Mouse (Mus musculus) urinary bladder, postnatal 4 days (tissue): ENCODE measurements around the gene Srsf1.

Source experiments
- DNase-seq, 2 experiments: peaks; one replicate each; pipeline ENCODE4 v3.0.0; 2021 to 2022; ENCODE audit warnings: low spot score in 2 of 2

The Srsf1 gene

DNA sequence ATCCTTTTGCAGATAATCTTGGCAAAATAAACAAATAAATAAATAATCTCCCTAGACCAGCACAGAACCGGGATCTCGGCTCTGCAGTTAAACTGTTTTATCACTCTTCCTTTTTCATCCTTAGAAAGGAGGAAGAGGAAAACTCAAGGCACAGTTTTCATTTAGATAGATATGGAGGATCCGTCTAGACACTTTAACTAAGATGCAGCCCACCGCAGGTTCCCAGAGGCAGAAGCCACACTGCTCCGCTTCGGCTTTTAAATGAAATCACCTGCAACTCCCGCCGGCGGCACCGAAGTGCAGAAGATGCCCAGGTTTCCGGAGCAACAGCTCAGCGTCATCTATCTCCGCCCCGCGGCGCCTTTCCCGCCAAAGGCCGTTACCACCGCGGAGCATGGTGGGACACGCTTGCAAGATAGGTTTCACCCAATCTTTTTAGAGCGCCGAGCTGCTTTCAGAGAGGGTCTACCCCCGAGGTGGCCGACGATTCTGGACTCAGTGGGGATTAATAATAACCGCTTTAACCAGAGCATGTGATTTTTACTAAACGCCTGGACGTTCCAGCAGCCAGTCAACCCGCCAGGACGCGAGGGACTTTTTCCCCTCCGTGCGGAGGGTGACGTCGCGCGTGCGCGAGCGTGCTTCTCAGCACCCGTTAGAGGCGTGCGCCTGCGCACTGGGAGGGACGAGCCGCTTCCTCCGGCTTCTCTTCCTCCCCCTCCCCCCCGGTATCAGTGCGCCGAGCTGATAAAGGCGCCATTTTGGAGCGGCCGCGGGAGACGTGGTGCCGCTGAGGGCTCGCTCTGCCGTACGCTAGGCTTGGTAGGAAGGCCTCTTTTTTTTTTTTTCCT lies at the start of gene Srsf1:
Gene Srsf1, plus strand, starts transcription at position 430 of the 851 bp plus-strand sequence.
- DNase-seq: peak; percentile 98 to 99

DNA sequence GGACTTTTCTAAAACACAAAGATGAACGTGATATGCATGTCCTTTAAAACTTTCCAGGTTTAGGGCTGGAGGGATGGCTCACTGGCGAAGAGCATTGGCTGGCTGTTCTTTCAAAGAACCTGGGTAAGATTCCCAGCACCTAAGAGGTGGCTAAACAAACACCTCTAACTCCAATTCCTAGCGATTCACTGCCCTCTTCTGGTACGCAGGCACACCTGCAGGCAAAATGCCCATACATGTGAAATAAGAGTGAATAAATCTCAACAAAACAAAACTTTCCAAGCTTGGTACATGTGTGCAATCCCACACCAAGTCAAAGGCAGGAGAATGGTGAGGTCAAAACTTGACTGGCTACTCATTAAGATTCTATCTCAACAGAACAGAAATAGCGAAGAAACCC lies 47.4 kb upstream of the Srsf1 start:
- no peak for DNase-seq

DNA sequence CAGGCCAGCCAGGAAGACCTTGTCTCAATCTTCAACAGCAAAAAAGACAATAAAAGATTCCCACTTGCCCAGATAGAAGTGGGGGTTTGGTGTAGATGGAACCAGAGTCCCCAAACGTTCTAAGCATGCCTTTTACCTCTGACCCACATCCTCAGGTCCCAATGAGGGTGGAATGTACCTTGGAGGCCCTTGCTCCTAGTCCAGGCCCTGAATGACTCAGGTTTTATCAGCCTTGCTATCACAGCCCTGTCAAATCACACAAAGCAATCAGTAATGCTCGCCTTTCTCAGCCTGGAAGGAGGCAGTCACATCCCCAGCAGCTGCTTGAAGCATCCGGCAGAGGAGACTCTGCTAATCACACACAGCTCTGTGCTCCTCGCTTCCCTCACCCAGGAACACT lies 44.4 kb upstream of the Srsf1 start:
- no peak for DNase-seq

DNA sequence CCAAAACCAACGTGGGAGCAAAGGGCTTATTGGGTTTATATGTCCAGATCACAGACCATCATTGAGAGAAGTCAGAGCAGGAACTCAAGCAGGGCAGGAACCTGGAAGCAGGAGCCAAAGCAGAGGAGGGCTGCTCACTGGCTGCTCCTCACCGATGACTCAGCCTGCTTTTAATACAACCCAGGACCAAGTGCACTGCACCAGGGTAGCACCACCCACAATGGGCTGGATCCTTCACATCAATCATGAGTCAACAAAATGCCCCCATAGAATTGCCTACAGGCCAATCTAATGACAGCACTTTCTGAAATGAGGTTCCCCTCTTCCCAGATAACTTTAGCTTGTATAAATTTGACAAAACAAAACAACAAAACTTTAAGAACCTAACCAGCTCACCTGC lies 43.0 kb upstream of the Srsf1 start:
- DNase-seq: no peak

DNA sequence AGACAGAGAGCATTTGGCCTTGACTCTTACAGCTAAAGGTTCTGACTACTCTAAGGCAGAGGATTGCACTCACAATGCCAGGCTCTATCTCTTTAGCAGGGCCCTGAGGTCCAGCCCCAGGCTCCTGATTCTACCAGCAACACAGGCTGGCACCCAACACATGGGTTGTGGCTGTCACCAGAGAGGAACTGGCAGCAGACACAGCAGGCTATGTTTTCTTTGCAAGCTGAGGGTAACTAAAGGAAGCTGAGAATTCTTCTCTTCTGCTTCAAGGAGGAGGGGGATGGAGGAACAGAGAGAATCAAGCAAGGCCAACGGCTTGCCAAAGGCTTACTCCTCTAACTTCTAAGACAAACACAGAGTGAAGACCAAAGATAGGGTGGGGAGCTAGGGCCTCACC lies 38.5 kb upstream of the Srsf1 start:
- DNase-seq: no peak

DNA sequence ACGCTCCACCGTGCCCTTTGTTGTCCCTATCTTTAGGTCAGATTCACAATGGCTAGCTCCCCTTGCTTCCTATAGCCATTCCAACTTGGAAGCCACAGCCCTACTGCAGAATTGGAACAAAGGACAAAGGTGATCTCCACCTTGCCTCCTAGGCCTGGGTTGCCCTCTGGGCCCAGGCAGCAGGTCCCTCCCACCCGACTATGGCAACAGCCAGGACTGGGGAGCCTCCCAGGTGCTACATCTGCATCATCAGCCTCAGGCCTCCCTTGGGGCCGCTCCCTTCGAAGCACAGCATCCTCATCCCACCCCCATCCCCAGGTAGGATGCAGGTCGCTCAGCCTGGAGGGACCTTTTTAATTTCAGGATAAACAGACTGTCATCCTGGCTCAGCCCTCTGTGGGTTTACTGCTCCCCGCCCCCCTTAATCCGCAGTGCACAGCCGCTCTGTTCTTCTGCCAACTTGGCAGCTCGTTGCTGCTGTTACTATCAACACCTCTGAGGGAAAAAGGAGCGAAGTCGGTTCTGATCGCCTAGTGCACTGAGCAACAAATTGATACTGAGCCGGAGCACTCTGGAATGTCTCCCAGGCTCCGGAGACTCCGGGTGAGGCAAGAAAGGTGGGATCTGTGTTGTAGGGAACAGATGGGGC lies 37.5 kb upstream of the Srsf1 start:
- no peak for DNase-seq

DNA sequence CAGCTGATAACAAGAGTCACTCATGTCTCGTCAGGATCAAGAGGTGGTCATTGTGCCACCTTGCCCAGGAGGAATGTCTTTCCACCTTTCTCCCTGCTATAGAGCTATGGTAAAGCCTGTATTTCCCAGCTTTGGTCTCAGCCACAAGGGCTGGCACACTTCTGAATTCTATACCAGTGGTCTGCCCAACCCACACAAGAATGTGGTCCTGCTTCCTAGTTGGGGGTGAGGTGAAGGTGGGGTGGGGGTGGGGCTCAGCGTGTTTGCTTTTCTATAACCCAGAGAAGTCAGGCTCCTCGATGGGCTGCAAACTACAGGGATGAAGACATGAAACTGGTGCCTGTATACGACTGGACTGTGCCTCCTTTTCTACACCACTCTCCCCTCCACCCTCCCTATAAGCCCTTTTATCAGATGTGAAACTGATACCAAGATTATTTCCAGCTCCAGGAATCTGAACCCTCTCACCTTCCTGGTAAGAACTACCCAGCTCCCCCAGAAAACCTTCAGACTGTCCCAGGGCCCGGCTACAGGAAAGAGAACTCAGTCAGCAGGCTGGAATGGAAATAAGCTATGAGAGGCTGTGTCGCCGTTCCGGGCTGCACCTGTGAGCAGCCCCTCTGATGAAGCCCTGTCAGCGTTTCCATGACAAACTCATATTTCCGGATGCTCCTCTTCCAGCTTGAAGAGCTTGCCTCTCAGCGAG lies 35.8 kb upstream of the Srsf1 start:
- DNase-seq: no peak

DNA sequence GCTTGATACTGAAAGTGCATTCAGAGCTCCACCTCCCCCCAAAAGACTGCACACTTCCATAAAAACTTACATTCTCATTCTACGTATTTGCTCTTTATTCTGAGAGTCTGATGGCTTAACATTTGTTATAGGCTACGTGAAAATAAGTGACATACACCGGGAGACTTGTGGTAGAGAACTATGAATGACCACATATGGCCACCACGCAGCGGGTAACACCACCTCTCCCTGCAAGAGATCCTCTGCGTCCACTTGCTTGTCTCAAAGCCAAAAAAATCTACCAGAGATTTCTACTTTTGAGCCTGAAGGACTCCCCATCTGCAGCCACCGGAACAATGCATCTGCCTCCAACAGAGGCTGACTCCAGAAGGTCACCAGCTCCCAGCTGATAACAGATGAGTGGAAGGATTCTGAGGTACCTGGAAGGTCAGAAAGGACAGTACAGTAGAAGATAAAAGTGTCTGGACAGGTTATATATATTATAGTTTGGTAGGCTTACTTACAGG lies 35.2 kb upstream of the Srsf1 start:
- DNase-seq: no peak

DNA sequence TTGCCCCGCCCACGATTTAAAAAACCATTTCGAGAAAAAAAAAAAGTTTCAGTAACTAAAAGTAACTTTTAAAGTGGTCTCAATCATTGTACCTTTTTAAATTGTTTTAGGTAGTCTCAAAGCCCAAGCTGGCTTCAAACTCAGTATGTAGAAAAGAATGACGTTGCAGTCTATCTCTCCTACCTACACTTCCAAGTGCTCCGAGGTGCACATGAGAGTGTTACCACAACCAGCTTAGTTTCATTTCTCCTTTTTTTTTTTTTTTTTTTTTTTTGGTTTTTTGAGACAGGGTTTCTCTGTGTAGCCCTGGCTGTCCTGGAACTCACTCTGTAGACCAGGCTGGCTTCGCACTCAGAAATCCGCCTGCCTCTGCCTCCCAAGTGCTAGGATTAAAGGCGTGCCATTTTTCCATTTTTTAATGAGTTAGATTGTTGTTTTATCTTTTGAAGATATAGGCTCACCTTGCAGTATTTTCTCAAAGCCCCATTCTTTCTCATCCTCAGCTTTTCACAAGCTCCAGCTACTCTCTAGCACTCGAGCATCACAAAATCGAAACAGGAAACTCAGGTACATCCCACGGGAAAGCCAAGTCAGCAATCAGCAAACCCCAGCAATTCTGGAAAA lies 34.4 kb upstream of the Srsf1 start:
- DNase-seq: no peak

DNA sequence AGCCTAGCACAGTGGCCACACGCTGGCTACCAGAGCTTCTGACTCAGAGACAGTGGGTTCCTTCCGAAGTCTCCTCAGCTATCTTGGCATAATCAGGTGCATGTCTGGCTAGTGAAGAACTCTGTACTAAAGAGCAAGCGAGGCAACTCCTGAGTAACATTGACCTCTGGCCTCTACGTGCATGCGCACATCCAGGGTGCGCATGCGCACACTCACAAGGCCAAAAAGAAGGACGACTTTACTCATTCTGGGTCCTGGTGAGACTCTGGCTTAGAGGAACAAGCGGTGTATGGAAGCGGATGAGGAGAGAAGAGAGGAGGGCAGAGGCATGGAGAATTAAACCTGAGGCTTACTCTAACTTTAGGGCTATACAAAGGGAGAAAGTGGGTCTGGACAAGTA lies 33.5 kb upstream of the Srsf1 start:
- no peak for DNase-seq

DNA sequence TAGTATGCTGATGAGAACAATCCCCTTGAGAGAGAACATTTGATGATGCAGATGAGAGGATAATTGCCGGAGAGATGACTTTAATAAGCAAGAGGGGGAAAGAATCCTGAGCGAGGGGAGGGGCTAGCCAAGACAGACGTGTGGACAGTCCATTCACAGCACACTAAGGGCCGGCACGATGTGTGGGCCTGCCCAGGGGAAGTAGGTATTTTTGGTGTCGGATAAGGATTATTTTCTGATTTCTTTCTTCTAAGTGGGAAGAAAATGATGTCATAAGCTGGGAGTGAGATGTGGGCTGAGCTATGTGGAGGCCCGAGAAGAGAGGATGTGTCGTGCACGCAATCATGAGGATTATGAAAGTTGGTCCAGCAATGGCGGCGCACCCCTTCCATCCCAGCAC lies 32.0 kb upstream of the Srsf1 start:
- DNase-seq: no peak

DNA sequence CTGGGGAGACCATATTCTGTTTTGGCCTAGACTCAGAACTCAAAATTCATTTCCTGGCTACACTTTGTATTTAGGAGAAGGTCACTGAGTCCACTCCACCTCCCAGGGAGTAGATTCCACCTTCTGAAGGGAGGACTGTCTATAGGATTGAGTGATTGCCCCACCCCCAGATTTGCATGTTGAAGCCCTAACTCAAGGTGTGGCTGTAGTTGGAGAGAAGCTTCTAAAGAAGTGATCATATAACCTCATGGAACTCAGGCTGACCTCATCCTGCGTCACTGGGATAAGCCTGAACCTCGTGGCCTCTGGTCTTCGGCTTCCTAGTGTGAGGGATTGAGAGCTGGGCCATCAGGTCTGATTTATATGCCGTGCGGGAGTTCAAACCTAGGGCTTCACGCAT lies 31.4 kb upstream of the Srsf1 start:
- DNase-seq: no peak

DNA sequence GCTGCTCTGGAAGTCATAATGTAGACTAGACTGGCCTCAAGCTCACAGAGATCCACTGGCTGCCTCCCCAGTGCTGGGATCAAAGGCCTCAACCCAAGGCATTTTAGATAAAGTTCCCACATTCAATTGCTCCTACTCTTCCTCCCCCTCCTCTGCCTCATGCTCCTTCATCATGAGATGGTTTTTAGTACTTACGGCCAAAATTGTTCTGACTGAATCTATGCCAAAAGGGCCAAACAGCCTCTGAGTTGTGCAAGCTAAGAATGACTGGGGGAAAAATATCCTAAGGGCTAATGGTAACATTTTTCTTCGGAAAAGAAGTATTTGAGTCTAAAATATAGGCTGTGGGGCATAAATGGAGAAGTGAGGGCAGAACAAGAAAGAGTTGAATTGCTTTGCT lies 23.2 kb upstream of the Srsf1 start:
- DNase-seq: no peak

DNA sequence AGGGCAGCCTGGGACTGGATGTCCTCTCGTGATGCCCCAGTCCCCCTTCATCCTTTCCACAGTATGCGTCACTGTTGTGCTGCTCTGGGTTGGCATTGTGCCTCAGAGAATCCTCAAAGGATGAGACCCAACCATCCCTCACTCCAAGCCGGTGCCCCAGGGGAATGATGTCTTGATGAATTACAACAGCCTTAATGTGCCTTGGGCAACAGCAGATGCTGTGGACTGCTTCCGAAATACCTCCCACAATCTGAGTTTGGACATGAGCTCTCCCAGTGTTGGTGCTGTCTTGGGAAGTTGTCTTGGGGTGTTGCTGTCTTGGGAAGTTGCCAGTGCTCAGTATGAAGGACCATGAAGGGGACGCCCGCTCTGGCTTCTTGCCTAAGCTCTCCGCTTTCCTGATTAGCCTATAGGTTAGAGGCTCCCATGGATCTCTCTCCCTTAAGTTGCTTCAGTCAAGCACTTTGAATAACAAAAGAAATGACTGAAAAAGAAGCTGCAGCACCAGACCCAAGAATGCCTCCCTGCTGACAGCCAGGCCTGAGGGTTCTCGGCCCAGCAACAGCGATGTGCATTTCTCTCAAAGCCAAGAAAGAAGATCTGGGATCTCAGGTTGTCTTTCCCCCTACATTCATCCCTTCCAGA lies 19.7 kb upstream of the Srsf1 start:
- no peak for DNase-seq

DNA sequence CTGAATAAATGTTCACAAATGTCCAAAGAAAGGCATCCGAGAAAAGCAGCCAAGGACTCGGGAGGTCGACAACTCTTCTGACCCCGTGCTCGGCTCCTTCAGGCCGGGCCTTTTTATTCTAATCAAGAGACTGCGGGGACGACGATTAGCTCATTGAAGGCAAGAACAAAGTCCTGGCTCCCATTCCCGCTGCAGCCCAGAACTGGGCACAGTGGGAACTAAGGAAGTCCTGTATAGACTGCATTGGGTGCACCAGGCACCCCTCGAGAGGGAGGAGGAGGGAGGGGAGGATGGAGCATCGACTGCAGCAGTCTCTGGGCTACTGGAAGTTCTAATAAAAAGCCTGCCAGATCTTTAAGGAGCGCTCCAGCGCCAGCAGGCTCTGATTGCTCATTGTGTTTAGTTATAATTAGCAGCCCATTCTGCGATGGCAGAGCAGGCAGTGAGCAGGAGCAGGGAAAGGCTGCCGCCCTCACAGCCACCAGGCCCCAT lies 18.9 kb upstream of the Srsf1 start:
- no peak for DNase-seq

DNA sequence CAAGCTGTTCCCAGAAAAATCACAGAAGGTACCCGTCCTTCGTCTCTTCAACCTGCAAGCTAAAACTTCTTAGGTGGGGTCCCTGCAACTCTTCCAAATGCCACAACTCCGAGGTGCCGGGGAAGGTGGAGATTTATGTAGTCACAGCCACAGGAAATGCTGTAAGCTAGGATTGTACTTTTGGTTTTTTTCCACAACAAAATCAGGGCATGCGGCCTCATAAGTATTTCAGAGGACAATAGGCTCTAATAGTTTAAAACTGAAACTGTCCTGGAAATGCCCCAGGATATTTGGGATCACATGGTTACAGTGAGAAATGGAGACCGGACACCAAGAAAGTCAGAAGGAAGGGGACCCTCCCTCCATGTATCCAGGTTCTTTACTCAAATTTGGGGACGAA lies 17.0 kb upstream of the Srsf1 start:
- DNase-seq: no peak

DNA sequence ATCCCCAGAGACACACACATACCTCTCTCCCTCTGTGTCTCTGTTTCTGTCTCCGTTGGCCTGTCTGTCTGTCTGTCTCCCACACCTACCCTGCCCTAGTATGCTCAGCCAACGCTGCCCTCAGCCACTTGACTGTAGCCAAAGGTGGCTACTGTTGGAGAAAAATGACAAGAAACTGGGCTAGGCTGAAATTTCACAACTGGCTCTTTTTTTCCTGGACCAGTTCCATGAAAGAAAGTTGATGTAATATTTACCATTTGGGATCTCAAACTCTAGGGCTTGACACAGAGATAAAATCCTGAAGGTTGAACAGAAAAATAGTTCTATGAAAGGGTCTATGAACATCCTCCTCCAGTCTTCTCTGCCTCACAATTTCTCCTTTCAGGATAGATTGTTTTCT lies 16.3 kb upstream of the Srsf1 start:
- no peak for DNase-seq

DNA sequence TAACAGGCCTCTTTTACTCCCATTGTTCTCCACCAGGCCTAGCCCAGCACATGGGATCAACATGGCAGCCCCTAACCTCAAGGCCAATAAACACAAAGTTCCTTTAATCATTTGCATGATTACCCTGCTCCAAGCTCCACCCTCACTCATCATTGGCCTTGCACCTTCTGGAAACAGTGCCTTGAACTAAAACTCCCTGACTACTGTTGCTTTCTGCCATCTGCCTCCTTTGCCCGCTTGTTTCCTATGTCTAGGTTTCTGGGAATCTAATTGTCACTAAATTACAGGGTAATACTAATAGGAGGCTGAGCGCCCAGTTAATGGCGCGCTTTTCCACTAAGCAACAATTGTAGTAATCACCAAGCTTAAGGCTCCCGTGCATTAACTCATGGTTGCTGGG lies 15.4 kb upstream of the Srsf1 start:
- DNase-seq: no peak

DNA sequence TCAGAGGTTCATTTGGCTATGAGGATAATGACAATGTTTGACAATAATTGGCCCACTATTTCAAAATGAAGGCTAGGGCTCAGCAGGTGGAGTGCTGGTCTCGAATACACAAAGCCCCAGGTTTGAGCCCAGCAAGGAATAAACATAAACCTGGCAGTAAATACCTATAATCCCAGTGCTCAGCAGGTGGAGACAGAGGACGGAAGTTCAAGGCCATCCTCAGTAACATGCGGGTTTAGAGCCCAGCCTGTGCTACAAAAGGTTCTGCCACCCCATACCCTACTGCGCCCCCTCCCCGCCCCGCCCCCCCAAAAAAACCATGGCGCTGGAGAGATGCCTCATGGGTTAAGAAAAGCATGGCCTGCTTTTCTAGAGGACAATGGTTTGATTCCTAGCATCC lies 11.2 kb upstream of the Srsf1 start:
- DNase-seq: no peak

DNA sequence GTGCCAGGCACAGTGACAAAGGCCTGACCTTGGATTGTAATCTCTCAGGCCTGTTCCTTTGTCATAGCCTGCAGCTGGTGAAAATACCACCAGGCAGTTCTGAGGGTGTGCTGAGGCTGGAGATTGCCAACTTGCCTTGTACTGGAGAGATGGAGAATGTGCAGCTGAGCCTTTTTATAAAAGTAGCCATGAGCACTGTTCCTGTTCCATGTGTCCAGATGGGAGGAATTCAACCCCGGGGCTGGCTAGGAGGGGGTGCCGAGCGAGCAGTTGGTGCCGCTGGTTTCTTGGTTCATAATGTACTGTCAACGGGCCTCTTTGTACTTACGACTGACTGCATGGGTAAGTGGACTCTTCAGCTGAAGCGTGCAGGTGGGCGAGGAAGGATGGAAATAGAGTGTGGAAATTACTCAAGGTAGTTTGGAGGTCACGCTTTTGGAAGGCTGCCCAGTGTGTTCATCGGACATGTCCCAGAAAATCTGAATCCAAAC lies 10.4 kb upstream of the Srsf1 start:
- no peak for DNase-seq

DNA sequence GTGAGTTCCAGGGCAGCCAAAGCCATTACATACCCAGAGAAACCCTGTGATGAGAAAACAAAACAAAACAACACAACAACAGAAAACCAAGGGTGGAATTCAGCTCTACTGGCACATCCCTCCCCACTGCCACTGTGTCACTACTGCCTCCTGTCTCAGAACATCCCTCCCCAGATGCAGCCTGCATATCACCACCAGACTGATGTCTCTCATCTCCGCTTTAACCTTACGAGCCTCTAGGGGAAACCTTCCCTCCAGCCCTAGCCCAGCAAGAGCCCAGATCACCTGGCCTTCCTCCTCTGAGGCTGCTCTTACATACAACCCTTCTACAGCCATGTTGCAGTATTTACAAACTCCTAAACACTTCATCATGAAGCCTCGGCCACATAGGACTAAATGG lies 9.8 kb upstream of the Srsf1 start:
- DNase-seq: no peak
